Mouse (Mus musculus) embryo, embryonic 11 days (tissue): ENCODE data around the gene Foxl2.

Experiments used
- DNase-seq: peaks from one replicate; pipeline ENCODE4 v3.0.0-alpha.2; 2015

Foxl2 gene

GRCm38 (mm10) chr9:98962478-98963142 lies 7.5 kb downstream of the Foxl2 start:
- peak; percentile 52 for DNase-seq

GRCm38 (mm10) chr9:98963661-98964060 lies 8.6 kb downstream of the Foxl2 start:
- no peak for DNase-seq

GRCm38 (mm10) chr9:98965084-98965483 lies 10.0 kb downstream of the Foxl2 start:
- DNase-seq = peak; percentile 75

DNA sequence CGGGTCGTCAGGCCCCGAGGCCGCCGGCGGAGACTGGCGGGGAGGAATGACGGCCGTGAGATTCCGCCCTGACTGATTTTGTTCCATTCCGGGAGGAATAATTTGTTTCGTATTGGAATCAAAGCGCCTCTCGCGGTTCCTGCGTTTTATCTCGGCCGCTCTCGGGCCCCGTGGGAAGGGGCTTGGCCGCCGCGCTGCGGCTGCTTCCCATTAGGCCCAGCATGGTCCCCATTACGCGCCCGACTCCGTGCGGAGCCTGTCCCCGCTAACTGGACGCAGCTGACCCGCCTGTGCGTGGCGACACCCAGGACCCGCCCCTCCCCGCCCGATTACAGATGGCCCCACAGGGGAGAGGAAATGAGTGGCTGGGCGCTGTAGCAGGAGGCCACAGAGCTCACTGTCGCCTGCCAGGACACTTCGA lies 18.0 kb downstream of the Foxl2 start:
- DNase-seq = peak; percentile 76

- DNase-seq = no peak
Measured at GRCm38 (mm10) chr9:98973561-98973960, 18.5 kb downstream of the Foxl2 start.

- no peak for DNase-seq
Measured at GRCm38 (mm10) chr9:98974898-98975297, 19.8 kb downstream of the Foxl2 start.

GRCm38 (mm10) chr9:98976081-98976480 lies 21.0 kb downstream of the Foxl2 start:
- no peak for DNase-seq

- no peak for DNase-seq
Measured at GRCm38 (mm10) chr9:98976520-98976919, 21.4 kb downstream of the Foxl2 start.

- peak; percentile 92 for DNase-seq
Measured at GRCm38 (mm10) chr9:98979431-98980416, 24.6 kb downstream of the Foxl2 start.

DNA sequence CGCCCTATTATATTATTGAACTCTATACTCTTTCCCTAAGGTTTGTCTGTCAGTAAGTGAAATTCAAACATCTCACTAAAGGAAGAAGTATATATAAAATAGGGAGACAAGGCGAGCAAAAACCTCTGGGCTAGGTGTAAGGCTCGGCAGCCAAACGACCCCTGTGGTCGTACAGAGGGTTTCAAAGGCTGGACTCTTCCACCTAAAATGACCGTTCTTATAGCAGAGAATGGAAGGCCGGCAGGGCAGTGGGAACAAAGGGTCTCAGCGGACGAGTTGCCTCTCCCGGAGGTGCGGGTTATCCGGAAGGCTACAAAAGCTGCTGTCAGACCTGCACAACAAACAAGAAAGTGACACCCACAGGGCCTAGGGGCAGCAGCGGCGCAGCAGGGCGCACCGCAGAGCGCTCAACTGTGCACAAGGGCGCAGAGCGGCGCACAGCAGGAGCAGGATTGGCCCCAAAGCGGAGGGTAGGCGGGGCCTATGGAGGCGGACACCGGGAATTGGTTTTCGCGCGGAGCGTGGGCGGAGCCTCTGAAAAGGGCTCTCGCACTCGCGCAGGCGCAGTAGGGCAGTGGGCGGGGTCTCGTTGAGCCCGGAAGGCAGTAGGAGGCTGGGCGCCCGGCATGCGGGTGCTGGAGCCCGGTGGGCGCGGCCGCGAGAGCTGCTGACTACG lies 30.9 kb downstream of the Foxl2 start, which contains the start of gene Faim:
TSS of gene Faim (plus strand) at position 574 of the 676 bp plus-strand sequence.
- DNase-seq = peak; percentile 100

DNA sequence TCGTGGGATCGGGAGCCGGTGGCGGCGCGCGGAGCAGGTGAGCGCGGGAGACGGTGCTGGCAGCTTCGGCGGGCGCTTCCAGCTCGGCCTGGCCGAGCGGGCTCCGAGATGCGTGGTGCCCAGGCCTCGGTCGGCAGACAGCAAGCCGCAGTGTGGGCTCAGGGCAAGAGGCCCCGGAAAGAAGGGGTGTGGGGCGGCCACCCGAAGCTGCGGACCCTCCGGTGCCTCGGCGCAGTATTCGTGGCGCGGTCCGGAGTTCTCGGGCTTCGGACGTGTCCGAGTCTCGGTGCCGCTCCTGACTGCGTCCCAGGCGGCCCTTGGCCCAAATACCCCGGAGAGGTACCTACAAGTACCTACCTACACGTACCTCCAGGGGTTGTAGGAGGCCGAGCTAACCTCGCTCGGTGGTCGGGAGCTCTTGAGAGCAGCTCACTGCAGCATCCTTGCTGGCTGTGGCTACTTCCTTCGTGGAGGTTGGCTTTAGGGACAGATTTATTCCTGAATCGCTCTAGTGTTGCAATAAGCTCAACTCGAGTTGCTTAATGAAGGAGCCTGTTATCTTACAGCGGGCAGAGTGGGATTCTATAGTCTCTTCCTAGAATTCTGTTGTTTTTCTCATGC lies 31.5 kb downstream of the Foxl2 start:
- no peak for DNase-seq

DNA sequence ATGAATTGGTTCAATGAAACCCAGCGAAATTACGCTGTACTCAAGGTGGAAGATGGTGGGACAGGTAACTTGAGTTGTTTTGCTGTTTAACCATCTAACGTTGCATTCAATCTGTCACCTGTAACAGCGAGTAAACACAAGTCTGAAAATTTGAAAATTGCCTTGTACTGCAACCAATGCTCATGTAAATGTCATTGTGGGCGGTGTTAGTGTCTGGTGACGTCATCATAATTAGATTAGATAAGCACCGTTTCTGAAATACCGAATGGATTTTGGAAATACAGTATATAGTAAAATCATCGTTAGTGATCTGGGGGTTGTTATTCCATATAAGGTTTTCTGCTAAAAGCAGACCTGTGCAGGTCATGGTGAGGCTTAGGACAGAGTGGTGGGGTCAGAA lies 32.0 kb downstream of the Foxl2 start:
- no peak for DNase-seq

DNA sequence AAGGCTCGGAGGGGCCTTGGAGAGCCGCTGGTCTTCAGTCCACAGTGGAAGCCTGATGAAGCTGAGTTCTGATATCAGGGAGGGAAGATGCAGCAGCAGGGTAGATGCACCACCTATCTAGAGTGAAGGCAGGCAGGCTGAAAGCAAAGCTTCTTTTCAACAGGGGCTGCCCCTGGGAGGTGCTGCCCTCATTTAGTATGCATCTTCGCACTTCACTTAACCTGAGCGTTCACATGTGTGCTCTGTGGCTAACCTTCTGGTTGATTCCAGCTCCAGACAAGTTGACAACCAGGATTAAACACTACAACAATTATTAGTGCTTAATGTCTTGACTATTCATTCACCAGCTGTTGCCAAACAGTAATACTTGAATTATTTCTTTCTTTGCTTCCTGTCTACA lies 39.0 kb downstream of the Foxl2 start:
- no peak for DNase-seq

- DNase-seq = no peak
Measured at GRCm38 (mm10) chr9:98999881-99000339, 44.8 kb downstream of the Foxl2 start.

DNA sequence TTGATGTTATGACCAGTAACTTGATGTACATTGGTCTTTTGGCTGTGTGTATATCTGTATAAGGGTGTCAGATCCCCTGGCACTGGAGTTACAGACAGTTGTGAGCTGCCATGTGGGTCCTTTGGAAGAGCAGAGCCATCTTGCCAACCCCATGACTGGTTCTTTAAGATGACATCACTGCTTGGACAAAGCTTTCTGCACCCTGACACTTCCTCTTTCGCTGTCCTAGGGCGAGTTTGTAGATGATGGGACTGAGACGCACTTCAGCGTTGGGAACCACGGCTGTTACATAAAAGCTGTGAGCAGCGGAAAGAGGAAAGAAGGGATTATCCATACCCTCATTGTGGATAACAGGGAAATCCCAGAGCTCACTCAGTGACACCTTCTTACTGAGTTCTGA lies 46.2 kb downstream of the Foxl2 start:
- no peak for DNase-seq
